Mouse (Mus musculus) heart, embryonic 10.5 days (tissue): Measurements from ENCODE around the gene Lmntd2. TPM values are rescaled to one million over a fixed set of nuclear protein-coding genes. Genes with fewer than 3 reads are reported as not detected.
A peak's percentile ranks its signal among the peaks of the same experiment; 100 is the strongest.

Experiments used
- DNase-seq: peaks from one replicate; pipeline ENCODE4 v3.0.0-alpha.2; 2017; ENCODE audit warnings: low spot score
- H3K27ac ChIP-seq: fragments of 300-500 bp; sonication (generic); 2 replicates; pipeline ENCODE4 v1.5.1; 2016; ENCODE audit warnings: mild to moderate bottlenecking
- H3K27me3 ChIP-seq: fragments of 300-500 bp; sonication (generic); 2 replicates; pipeline ENCODE4 v1.6.1; 2016; ENCODE audit warnings: mild to moderate bottlenecking; ENCODE audit not compliant: poor library complexity, insufficient read depth, severe bottlenecking
- H3K36me3 ChIP-seq: fragments of 300-500 bp; sonication (generic); 2 replicates; pipeline ENCODE4 v1.6.1; 2016; ENCODE audit warnings: mild to moderate bottlenecking, moderate library complexity
- H3K4me1 ChIP-seq: fragments of 300-500 bp; sonication (generic); 2 replicates; pipeline ENCODE4 v1.6.1; 2016; ENCODE audit warnings: mild to moderate bottlenecking
- H3K4me3 ChIP-seq: fragments of 300-500 bp; sonication (generic); 2 replicates; pipeline ENCODE4 v1.5.1; 2016; ENCODE audit warnings: mild to moderate bottlenecking, moderate library complexity
- H3K9me3 ChIP-seq: fragments of 300-500 bp; sonication (generic); 2 replicates; pipeline ENCODE4 v1.6.1; 2016; ENCODE audit warnings: mild to moderate bottlenecking, moderate library complexity
- WGBS: fragments of 180-500 bp; shearing (Covaris S2); methylation state at CpG from one replicate; pipeline ENCODE4 v1.1.7; 2016; 5-methylcytosine and 5-hydroxymethylcytosine counted together
- polyA plus RNA-seq: library from polyadenylated mRNA; unstranded; fragments of >200 nt; fragmentation: Nextera tagmentation; extraction: Ambion mirVana; gene quantifications from 2 replicates; pipeline ENCODE4 v1.2.1, GENCODE M21; 2016

Gene Lmntd2
- polyA plus RNA-seq, 1 experiment from 2014 or later = 2.1 TPM

DNA sequence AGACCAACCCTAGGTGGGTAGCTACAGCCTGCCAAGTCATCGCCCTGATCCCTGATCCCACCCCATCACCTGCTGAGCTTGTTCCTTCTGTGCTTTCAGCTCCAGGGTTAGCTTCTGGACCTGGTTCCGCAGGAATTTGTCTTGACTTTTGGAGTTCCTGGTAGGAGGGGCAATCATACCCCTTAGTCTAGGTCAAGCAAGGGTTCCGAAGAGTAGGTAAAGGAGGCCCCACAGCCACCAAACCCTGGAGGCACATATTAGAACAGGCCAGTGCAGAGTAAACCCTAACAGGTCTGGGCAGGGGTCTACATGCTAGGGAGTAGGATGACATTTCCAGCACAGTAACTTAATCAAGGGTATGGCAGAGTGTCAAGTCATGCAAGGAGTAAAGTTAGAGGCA lies 747 bp downstream of the Lmntd2 start:
- Histone ChIP-seq H3K9me3 (no peaks in the 10 kb centered on the region), H3K36me3 (peaks cover 11% of the 10 kb centered on the region), H3K4me3 (no peak overlapping the region), H3K27me3 (peaks cover 10% of the 10 kb centered on the region; the same call in 1 of the 2 replicates), H3K4me1 (peaks cover 44% of the 10 kb centered on the region), H3K27ac (no peak overlapping the region; the same call in 1 of the 2 replicates)
- WGBS = 76% methylated on average over 3 of the region's 3 CpGs
- DNase-seq = no peak

DNA sequence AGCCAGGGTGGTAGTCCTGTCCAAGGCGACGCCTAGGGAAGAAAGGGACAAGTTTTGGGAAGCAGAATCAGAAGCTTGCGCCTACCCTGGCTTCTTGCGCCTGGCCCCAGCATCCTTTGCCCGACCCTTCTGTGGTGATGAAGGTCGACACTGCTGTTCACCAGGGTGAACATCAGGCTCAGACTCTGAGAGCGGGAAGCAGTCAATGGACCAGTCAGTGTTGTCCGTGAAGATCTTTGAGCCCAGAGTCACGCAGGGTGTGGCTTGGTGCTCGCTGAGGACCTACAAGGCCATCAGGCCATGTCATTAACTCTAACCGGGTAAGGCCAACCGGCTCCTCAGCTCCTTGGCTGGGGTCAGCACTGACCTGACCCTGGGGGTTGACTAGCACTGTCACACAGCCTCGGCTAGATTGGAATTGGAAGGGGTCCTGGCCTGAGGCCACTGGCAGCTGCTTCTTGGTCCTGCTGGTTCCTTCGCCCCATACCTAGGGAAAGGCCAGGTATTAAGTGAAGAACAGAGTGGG lies 3.2 kb downstream of the Lmntd2 start:
- Histone ChIP-seq H3K4me1 (peaks cover 27% of the 10 kb centered on the region), H3K36me3 (no peaks in the 10 kb centered on the region), H3K27me3 (peaks cover 16% of the 10 kb centered on the region; the same call in 1 of the 2 replicates), H3K4me3 (no peak overlapping the region), H3K27ac (peak overlapping the region; percentile 24), H3K9me3 (no peaks in the 10 kb centered on the region)
- 82% methylated on average over 14 of the region's 14 CpGs for WGBS
- DNase-seq = no peak

GRCm38 (mm10) chr7:141210137-141210536 lies 3.7 kb downstream of the Lmntd2 start:
- WGBS = 64% methylated on average over 12 of the region's 12 CpGs
- Histone ChIP-seq H3K27ac (peak overlapping the region; percentile 24), H3K9me3 (no peaks in the 10 kb centered on the region), H3K4me1 (peaks cover 25% of the 10 kb centered on the region), H3K36me3 (no peaks in the 10 kb centered on the region), H3K27me3 (peaks cover 16% of the 10 kb centered on the region; the same call in 1 of the 2 replicates), H3K4me3 (no peak overlapping the region)
- no peak for DNase-seq

DNA sequence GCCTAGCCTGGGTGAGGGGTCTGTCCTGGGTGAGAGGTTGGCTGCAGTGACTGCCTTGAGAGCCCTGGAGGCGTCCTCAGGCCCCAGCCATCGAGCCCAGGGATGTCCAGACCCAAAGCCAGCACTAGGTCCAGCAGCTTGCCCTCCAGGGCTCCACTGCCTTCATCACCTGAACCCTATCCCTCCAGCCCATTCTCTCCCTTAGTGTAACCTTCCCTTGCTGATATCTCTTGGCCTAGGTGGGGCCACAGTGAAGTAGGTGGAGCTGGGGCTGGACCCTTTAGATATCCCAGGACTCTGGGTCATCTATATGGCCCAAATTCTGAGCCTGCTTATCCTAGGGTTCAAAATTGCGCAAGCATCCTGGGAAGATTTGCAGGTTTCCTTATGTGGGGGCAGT lies 4.4 kb downstream of the Lmntd2 start:
- no peaks in the 10 kb centered on the region for H3K9me3 ChIP-seq
- H3K4me3 ChIP-seq = no peak overlapping the region
- H3K27me3 ChIP-seq = peaks cover 16% of the 10 kb centered on the region; the same call in 1 of the 2 replicates
- no peaks in the 10 kb centered on the region for H3K36me3 ChIP-seq
- 61% methylated on average over 3 of the region's 3 CpGs for WGBS
- peaks cover 22% of the 10 kb centered on the region for H3K4me1 ChIP-seq
- DNase-seq = no peak
- H3K27ac ChIP-seq = peak overlapping the region; percentile 31; the same call in 1 of the 2 replicates

- Histone ChIP-seq H3K27me3 (peaks cover 13% of the 10 kb centered on the region; the same call in 1 of the 2 replicates), H3K36me3 (no peaks in the 10 kb centered on the region), H3K27ac (peak overlapping the region; percentile 52), H3K9me3 (no peaks in the 10 kb centered on the region), H3K4me3 (no peak overlapping the region), H3K4me1 (peaks cover 12% of the 10 kb centered on the region; the same call in 1 of the 2 replicates)
- WGBS = 86% methylated on average over 18 of the region's 18 CpGs
- no peak for DNase-seq
Observed at GRCm38 (mm10) chr7:141206182-141206937, 7.5 kb downstream of the Lmntd2 start.

DNA sequence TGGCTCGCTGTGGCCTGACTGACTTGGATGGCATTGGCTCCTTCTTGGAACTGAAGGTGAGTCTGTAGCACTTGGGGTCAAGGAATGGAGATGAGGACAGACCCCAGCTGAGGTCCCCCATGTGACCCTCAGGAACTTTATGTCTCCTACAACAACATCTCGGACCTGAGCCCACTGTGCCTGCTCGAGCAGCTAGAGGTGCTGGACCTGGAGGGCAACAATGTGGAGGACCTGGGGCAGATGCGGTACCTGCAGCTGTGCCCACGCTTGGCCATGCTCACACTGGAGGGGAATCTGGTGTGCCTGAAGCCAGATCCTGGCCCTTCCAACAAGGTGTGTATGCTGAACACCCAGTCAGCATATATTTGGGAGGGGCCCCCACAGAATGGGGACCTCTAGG lies 8.4 kb downstream of the Lmntd2 start:
- H3K27ac ChIP-seq = 0 out of 2 replicates have a peak overlapping the region, but pooled peaks have one; percentile 49
- 94% methylated on average over 5 of the region's 5 CpGs for WGBS
- H3K4me1 ChIP-seq = peaks cover 11% of the 10 kb centered on the region; the same call in 1 of the 2 replicates
- H3K27me3 ChIP-seq = peaks cover 7% of the 10 kb centered on the region; the same call in 1 of the 2 replicates
- H3K4me3 ChIP-seq = no peak overlapping the region
- DNase-seq = no peak
- no peaks in the 10 kb centered on the region for H3K9me3 ChIP-seq
- no peaks in the 10 kb centered on the region for H3K36me3 ChIP-seq

DNA sequence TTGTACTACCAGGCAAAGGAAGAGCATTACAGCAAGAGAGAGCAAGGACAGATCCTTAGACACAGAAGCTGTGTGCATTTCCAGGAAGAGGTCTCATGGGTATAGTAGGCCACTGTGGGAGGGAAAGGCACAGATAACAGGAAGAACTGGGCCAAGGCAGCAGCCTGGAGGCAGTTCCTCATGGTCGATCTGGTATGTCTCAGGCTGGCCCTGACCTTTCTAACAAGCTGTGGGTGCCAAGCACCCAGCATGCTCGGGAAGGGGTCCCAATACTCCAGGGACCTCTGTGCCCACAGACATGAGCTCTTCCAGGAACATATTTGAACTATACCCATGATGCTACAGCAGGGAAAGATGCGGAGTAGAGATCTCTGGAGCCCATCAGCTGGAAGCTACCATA lies 9.3 kb downstream of the Lmntd2 start:
- 74% methylated on average over 3 of the region's 3 CpGs for WGBS
- H3K27ac ChIP-seq = no peak overlapping the region
- no peak for DNase-seq

DNA sequence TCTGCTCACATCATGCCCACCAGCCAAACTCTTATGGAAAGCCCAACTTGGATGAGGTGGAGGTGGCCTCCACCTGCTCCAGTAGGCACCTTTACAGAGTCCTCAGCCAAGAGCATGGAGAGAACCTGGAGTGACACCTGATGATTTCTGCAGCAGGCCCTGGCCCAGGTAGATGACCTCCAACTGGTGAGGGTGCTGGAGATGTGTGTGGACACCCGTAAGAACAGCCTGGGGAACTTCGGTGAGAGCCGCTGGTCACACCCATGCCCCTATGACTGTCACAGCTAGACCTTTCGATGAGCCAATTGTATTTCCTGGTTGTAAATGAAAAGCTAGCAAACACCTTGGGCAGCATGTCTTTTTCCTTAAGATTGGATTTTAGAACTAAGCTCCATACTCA lies 15.8 kb downstream of the Lmntd2 start:
- no peaks in the 10 kb centered on the region for H3K9me3 ChIP-seq
- 91% methylated on average over 4 of the region's 4 CpGs for WGBS
- no peaks in the 10 kb centered on the region for H3K36me3 ChIP-seq
- H3K4me1 ChIP-seq = peaks cover 12% of the 10 kb centered on the region
- no peak overlapping the region for H3K27ac ChIP-seq
- no peak overlapping the region for H3K4me3 ChIP-seq
- no peak for DNase-seq
- peaks cover 22% of the 10 kb centered on the region; the same call in 1 of the 2 replicates for H3K27me3 ChIP-seq

More for the DNA sequence above, 9.3 kb downstream of the Lmntd2 start:
- no peak overlapping the region for H3K4me3 ChIP-seq
- H3K9me3 ChIP-seq = no peaks in the 10 kb centered on the region
- peaks cover 11% of the 10 kb centered on the region; the same call in 1 of the 2 replicates for H3K27me3 ChIP-seq
- no peaks in the 10 kb centered on the region for H3K36me3 ChIP-seq
- H3K4me1 ChIP-seq = 0 out of 2 replicates have a peak, but pooled peaks cover 7% of the 10 kb centered on the region

DNA sequence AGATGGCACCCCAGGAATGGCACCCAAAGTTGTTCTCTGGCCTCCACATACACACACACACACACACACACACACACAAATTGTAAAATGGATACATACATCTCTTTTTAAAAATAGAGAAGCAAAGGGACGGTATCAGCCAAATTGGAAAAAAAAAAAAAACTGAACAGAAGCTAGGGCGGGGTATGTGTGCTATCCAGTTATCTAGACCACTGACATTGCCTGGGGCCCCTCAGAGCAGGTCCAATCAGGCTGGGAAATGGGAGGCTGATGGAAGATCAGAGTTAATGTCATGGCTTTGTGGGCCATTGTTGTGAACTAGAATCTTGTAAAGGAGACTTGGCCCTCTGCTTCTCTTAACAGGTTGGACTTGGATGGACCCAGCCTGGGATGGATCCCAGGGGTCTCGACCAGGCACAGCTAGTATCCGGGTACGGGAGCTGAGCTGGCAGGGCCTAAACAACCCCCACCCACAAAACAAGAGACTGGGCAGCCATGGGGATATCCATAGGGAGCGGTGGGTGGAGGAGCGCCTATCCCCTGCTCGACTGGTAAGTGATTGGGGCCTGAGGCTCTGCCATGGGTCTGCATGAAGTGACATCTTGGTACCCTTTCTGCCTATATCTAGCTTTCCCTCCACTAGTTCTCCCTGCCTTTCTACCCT lies 17.1 kb downstream of the Lmntd2 start:
- WGBS = 86% methylated on average over 8 of the region's 8 CpGs
- Histone ChIP-seq H3K36me3 (peaks cover 11% of the 10 kb centered on the region), H3K4me3 (no peak overlapping the region), H3K27me3 (peaks cover 22% of the 10 kb centered on the region; the same call in 1 of the 2 replicates), H3K9me3 (no peaks in the 10 kb centered on the region), H3K4me1 (peaks cover 26% of the 10 kb centered on the region), H3K27ac (peak overlapping the region; percentile 49; the same call in 1 of the 2 replicates)
- DNase-seq = no peak

DNA sequence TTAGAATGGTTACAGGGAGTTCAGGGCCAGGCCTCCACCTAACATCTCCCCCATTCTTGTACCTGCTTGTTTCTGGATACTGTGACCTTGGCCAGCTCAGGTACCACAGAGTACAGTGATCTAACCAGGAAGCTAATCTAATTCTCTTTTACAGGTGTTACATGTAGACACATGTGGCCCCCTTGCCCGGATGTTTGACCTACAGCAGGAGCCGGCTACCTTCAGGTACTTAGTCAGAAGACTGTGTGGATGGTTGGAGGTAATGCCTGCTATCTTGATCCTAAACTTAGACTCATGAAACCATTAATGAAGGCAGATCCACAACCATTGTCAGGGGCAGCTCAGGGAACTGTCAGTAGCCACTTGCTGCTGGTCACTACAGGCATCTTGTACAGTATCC lies 18.1 kb downstream of the Lmntd2 start:
- Histone ChIP-seq H3K4me3 (no peak overlapping the region), H3K4me1 (peaks cover 33% of the 10 kb centered on the region), H3K27ac (no peak overlapping the region), H3K27me3 (peaks cover 22% of the 10 kb centered on the region; the same call in 1 of the 2 replicates), H3K9me3 (no peaks in the 10 kb centered on the region), H3K36me3 (peaks cover 21% of the 10 kb centered on the region)
- 98% methylated on average over 2 of the region's 2 CpGs for WGBS
- no peak for DNase-seq

GRCm38 (mm10) chr7:141194830-141195229 lies 19.1 kb downstream of the Lmntd2 start:
- peak; percentile 95 for DNase-seq
- Histone ChIP-seq H3K4me3 (peak overlapping the region; percentile 83), H3K27me3 (peaks cover 21% of the 10 kb centered on the region; the same call in 1 of the 2 replicates), H3K36me3 (peaks cover 30% of the 10 kb centered on the region), H3K4me1 (peaks cover 35% of the 10 kb centered on the region), H3K9me3 (no peaks in the 10 kb centered on the region), H3K27ac (peak overlapping the region; percentile 95)
- WGBS = under 1% methylated on average over 28 of the region's 28 CpGs

DNA sequence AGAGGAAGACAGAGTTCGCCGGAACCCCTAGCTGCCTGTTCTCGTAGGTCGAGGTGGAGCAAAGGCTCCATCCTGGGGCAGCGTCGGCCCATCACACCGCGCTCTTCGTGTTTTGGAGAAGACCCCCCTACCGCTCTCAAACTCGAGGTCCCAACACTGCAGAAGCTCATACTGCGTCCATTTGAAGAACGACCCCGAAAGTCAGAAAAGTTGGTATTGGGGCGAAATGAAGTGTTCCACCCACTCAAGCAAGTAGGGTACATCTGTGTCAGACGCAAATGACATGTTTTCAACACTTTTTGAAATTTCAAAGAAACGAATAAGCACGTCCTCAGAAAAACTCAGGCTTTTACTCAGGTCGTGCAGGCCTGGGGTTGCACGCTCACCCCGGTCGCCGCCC lies 19.5 kb downstream of the Lmntd2 start:
- no peak for DNase-seq
- WGBS = under 1% methylated on average over 23 of the region's 23 CpGs
- peak overlapping the region; percentile 95 for H3K27ac ChIP-seq

More for the DNA sequence above, 19.5 kb downstream of the Lmntd2 start:
- Histone ChIP-seq H3K27me3 (peaks cover 17% of the 10 kb centered on the region; the same call in 1 of the 2 replicates), H3K4me1 (peaks cover 32% of the 10 kb centered on the region), H3K4me3 (peak overlapping the region; percentile 83), H3K36me3 (peaks cover 34% of the 10 kb centered on the region), H3K9me3 (no peaks in the 10 kb centered on the region)
